Mouse (Mus musculus): ENCODE data around the gene Lrrc1. TPM values are rescaled to one million over a fixed set of nuclear protein-coding genes. Genes with fewer than 3 reads are reported as not detected.

Gene Lrrc1
- total RNA-seq (2012; rRNA removed): 5.3 and 5.7 TPM in 2 replicates
- 10 to 100 TPM in 1 of 2 experiments, not detected in 1; 12.1 TPM for polyA plus RNA-seq (2012; ENCODE audit: insufficient read depth in 1 of 2, insufficient read length in 2 of 2, low read depth in 1 of 2, low replicate concordance in 2 of 2, missing spikeins in 1 of 2)

- Histone ChIP-seq H3K4me3 (ENCODE audit: control insufficient read depth in 1 of 2, insufficient read depth in 1 of 2, low read depth in 2 of 2, low read length in 2 of 2) (peak within 1 kb of the TSS; percentile 63 to 91), H3K9ac (ENCODE audit: control insufficient read depth, low read depth, low read length, poor library complexity, severe bottlenecking) (peak within 1 kb of the TSS; percentile 88), H3K9me3 (replicated peaks; ENCODE audit: insufficient read depth, low read length) (no peaks in the 10 kb centered on the region), H3K27me3 (ENCODE audit: control insufficient read depth in 1 of 2, insufficient read depth in 2 of 2, low read length in 2 of 2) (no peaks in the 10 kb centered on the region; a peak in 2 of 4 replicates), H3K36me3 (ENCODE audit: control insufficient read depth in 1 of 2, insufficient read depth in 2 of 2, low read length in 2 of 2) (peaks cover 0 to 3% of the 10 kb centered on the region in 2 experiments; a peak in 2 of 4 replicates), H3K27ac (ENCODE audit: control insufficient read depth, low read depth, low read length) (peak within 1 kb of the TSS; percentile 41), H3K4me1 (ENCODE audit: control insufficient read depth in 1 of 2, insufficient read depth in 2 of 2, low read length in 2 of 2) (peaks cover 0 to 6% of the 10 kb centered on the region in 2 experiments; a peak in 2 of 4 replicates), H3K79me2 (ENCODE audit: control insufficient read depth, insufficient read depth, low read length, poor library complexity) (peaks cover 5% of the 10 kb centered on the region; the same call in 1 of the 2 replicates)
- peak; percentile 74 for TF ChIP-seq SIN3A (IDR thresholded peaks at IDR 0.05; ENCODE audit: low read length)
- no peak for TF ChIP-seq ETS1 (IDR thresholded peaks at IDR 0.05; ENCODE audit: low read depth, low read length)
- TF ChIP-seq TBP (IDR thresholded peaks at IDR 0.05; ENCODE audit: low read depth, low read length): peak; percentile 48; the same call in 1 of the 2 replicates
- TF ChIP-seq CTCF (IDR thresholded peaks at IDR 0.05 in 2 of 3, conservative IDR thresholded peaks at IDR 0.05 in 1 of 3; ENCODE audit: control insufficient read depth in 1 of 3, insufficient read depth in 1 of 3, low read depth in 2 of 3, low read length in 3 of 3, poor library complexity in 1 of 3, severe bottlenecking in 1 of 3): no peak
- TF ChIP-seq ZMIZ1 (IDR thresholded peaks at IDR 0.05; ENCODE audit: low read depth, low read length): no peak
- peak; percentile 67 for TF ChIP-seq HCFC1 (IDR thresholded peaks at IDR 0.05; ENCODE audit: low read depth, low read length)
- TF ChIP-seq TCF12 (IDR thresholded peaks at IDR 0.05; ENCODE audit: low read depth, low read length): peak; percentile 54
- no peak for TF ChIP-seq RAD21 (IDR thresholded peaks at IDR 0.05; ENCODE audit: low read depth, low read length)
- TF ChIP-seq POLR2A (IDR thresholded peaks at IDR 0.05; ENCODE audit: control insufficient read depth in 1 of 2, insufficient read depth in 1 of 2, low read depth in 1 of 2, low read length in 2 of 2, poor library complexity in 1 of 2): peak; percentile 85 to 94
- no peak for TF ChIP-seq GABPA (IDR thresholded peaks at IDR 0.05; ENCODE audit: low read depth, low read length)
- TF ChIP-seq BHLHE40 (IDR thresholded peaks at IDR 0.05; ENCODE audit: borderline replicate concordance, low read depth, low read length): no peak
- TF ChIP-seq MYB (IDR thresholded peaks at IDR 0.05; ENCODE audit: low read depth, low read length): no peak
- peak; percentile 56; the same call in 1 of the 2 replicates for TF ChIP-seq POLR2AphosphoS2 (IDR thresholded peaks at IDR 0.05; ENCODE audit: low read length)
- no peak for TF ChIP-seq USF1 (IDR thresholded peaks at IDR 0.05; ENCODE audit: low read depth, low read length)
- peak in 1 of 2 experiments; percentile 26; a peak in 1 of 4 replicates for TF ChIP-seq EP300 (IDR thresholded peaks at IDR 0.05; ENCODE audit: low read depth in 1 of 2, low read length in 2 of 2)
- TF ChIP-seq MAZ (IDR thresholded peaks at IDR 0.05; ENCODE audit: low read depth, low read length): peak; percentile 70
- peak; percentile 72 for TF ChIP-seq NELFE (IDR thresholded peaks at IDR 0.05; ENCODE audit: low read depth, low read length)
- peak; percentile 75 for TF ChIP-seq ELF1 (IDR thresholded peaks at IDR 0.05; ENCODE audit: low read depth, low read length)
- TF ChIP-seq UBTF (IDR thresholded peaks at IDR 0.05; ENCODE audit: borderline replicate concordance, insufficient read depth, low read depth, low read length): no peak
- TF ChIP-seq GATA1 (IDR thresholded peaks at IDR 0.05; ENCODE audit: low read depth, low read length): no peak
- peak; percentile 82 for TF ChIP-seq NRF1 (IDR thresholded peaks at IDR 0.05; ENCODE audit: insufficient read depth, low read depth, low read length, poor library complexity, severe bottlenecking)
- no peak for TF ChIP-seq MAFK (IDR thresholded peaks at IDR 0.05; ENCODE audit: borderline replicate concordance, low read depth, low read length)
- TF ChIP-seq MXI1 (IDR thresholded peaks at IDR 0.05; ENCODE audit: low read depth, low read length): peak; percentile 82
- DNase-seq (ENCODE audit: low read depth, low spot score): peak; percentile 91
Observed at GRCm38 (mm10) chr9:77544354-77545067, at the start of gene Lrrc1. Gene Lrrc1 (minus strand): TSS chr9:77544870.

Measured in MEL (cell line).